Mouse (Mus musculus) erythroblast, embryonic 14.5 days (primary cell): Measurements from ENCODE around the gene Kcnab2. TPM values are rescaled to one million over a fixed set of nuclear protein-coding genes. Genes with fewer than 3 reads are reported as not detected.

Source experiments
- H3K27me3 ChIP-seq: 2 replicates; pipeline ENCODE4 v1.6.1; 2012; ENCODE audit warnings: inconsistent platforms; ENCODE audit not compliant: control insufficient read depth
- H3K36me3 ChIP-seq: 2 replicates; pipeline ENCODE4 v1.6.1; 2012; ENCODE audit warnings: mild to moderate bottlenecking, inconsistent platforms; ENCODE audit not compliant: control insufficient read depth
- H3K4me1 ChIP-seq: 2 replicates; pipeline ENCODE4 v1.6.1; 2012; ENCODE audit warnings: inconsistent platforms; ENCODE audit not compliant: control insufficient read depth
- H3K4me3 ChIP-seq: replicated peaks from 2 replicates; pipeline ENCODE3; 2012; ENCODE audit warnings: moderate library complexity, mild to moderate bottlenecking, inconsistent platforms
- H3K9me3 ChIP-seq: 2 replicates; pipeline ENCODE4 v1.6.1; 2012; ENCODE audit warnings: low read length, inconsistent platforms, mixed read lengths; ENCODE audit not compliant: control insufficient read depth
- GATA1 ChIP-seq: IDR thresholded peaks from 2 replicates; pipeline ENCODE4 v1.6.1; 2012; ENCODE audit warnings: low read length, inconsistent platforms, mixed read lengths
- TAL1 ChIP-seq: IDR thresholded peaks from 3 replicates; pipeline ENCODE4 v1.6.1; 2012; ENCODE audit warnings: low read length, inconsistent platforms, mixed read lengths
- polyA plus RNA-seq: library from polyadenylated mRNA; stranded (reverse); fragments of >175 nt; gene quantifications from 2 replicates; pipeline ENCODE4 v1.2.3, GENCODE M21; 2012

Kcnab2 gene
- polyA plus RNA-seq, 1 experiment = 0.19 TPM

- H3K36me3 ChIP-seq = no peaks in the 10 kb centered on the region
Observed at GRCm38 (mm10) chr4:152480426-152480825, 2.8 kb upstream of the Kcnab2 start.

DNA sequence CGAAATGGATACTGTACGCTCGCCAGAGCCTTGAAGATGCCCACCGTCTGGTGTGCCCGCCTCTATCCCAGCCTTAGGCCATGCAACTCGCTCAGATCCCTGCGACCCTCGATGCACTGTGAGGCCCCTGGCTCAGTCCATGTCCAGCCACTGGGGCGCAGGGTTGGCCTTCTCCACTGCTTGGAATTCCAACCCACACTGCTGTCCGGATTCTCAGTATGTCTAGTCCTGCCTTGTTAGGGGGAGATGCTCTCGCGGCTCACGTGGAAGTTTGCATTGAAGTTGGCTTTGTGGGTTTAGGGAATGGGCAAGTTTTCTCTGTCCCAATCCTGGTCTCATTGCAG lies 525 bp upstream of the Kcnab2 start:
- Histone ChIP-seq H3K4me1 (peaks cover 11% of the 10 kb centered on the region), H3K27me3 (peaks cover 40% of the 10 kb centered on the region), H3K36me3 (no peaks in the 10 kb centered on the region), H3K4me3 (peak overlapping the region; percentile 63), H3K9me3 (no peaks in the 10 kb centered on the region; the same call in 1 of the 2 replicates)
- TF ChIP-seq TAL1 = no peak
- TF ChIP-seq GATA1 = no peak

More at GRCm38 (mm10) chr4:152480426-152480825, 2.8 kb upstream of the Kcnab2 start:
- Histone ChIP-seq H3K4me3 (no peak overlapping the region), H3K4me1 (peaks cover 11% of the 10 kb centered on the region), H3K9me3 (no peaks in the 10 kb centered on the region; the same call in 1 of the 2 replicates), H3K27me3 (peaks cover 37% of the 10 kb centered on the region)
- TF ChIP-seq TAL1 (no peak), GATA1 (no peak)

DNA sequence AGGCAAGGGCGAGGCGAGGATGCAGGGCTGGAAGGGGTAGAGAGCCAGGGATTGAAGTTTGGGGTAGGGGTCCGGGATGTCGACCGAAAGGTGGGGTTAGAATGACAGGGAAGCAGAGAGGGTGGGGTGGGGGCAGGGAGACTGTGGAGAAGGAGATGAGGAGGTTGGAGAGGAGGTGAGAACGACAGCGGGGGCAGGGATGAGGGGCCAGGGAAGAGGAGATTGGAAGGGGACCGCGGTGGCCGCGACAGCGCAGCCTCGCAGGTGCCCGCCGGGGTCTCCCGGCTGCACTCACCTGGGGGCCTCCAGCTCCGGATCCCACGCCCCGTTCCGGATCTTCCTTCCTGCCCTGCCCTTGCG lies 585 bp downstream of the Kcnab2 start:
- Histone ChIP-seq H3K27me3 (peaks cover 40% of the 10 kb centered on the region), H3K9me3 (peaks cover 7% of the 10 kb centered on the region), H3K36me3 (no peaks in the 10 kb centered on the region), H3K4me1 (peaks cover 11% of the 10 kb centered on the region), H3K4me3 (peak overlapping the region; percentile 63)
- TF ChIP-seq GATA1 (no peak), TAL1 (no peak)

GRCm38 (mm10) chr4:152476427-152477023 lies 1.1 kb downstream of the Kcnab2 start, which contains the start of gene Nphp4:
Nphp4 (plus strand) TSS chr4:152476706.
- TF ChIP-seq TAL1 (no peak), GATA1 (no peak)
- Histone ChIP-seq H3K4me1 (peaks cover 11% of the 10 kb centered on the region), H3K27me3 (peaks cover 40% of the 10 kb centered on the region), H3K9me3 (peaks cover 11% of the 10 kb centered on the region), H3K36me3 (no peaks in the 10 kb centered on the region), H3K4me3 (peak within 1 kb of the TSS; percentile 63)

- Histone ChIP-seq H3K27me3 (peaks cover 40% of the 10 kb centered on the region), H3K4me3 (no peak overlapping the region), H3K9me3 (peaks cover 17% of the 10 kb centered on the region), H3K4me1 (peaks cover 11% of the 10 kb centered on the region), H3K36me3 (no peaks in the 10 kb centered on the region)
- TF ChIP-seq GATA1 (no peak), TAL1 (no peak)
Observed at GRCm38 (mm10) chr4:152475941-152476340, 1.7 kb downstream of the Kcnab2 start.

GRCm38 (mm10) chr4:152467951-152468350 lies 9.7 kb downstream of the Kcnab2 start:
- Histone ChIP-seq H3K4me1 (no peaks in the 10 kb centered on the region), H3K36me3 (no peaks in the 10 kb centered on the region), H3K9me3 (peaks cover 21% of the 10 kb centered on the region), H3K27me3 (no peaks in the 10 kb centered on the region), H3K4me3 (no peak overlapping the region)
- TF ChIP-seq GATA1 = no peak
- TF ChIP-seq TAL1 = no peak

GRCm38 (mm10) chr4:152466601-152467000 lies 11.1 kb downstream of the Kcnab2 start:
- H3K4me1 ChIP-seq = no peaks in the 10 kb centered on the region
- H3K9me3 ChIP-seq = peaks cover 10% of the 10 kb centered on the region
- no peak overlapping the region for H3K4me3 ChIP-seq
- H3K27me3 ChIP-seq = no peaks in the 10 kb centered on the region
- TF ChIP-seq GATA1 = no peak
- TF ChIP-seq TAL1 = no peak
- H3K36me3 ChIP-seq = no peaks in the 10 kb centered on the region

DNA sequence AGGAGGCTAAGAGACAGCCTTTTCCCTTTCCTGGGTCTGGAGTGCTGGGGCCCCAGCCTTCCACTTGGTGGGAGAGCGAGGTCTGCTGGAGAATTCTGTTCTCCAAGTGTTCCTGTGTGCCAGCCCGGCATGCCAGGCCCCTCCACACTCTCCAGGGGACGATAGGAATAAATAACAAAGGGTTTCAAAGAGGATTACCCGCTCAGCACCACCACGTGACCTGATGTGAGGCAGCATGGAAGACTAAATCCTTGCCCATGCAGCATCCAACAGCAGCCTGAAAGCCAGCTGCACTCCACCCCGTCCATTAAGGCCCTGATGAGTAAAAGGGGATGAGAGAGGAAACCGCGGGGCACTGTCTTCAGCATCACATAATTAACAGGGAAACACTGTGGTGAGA lies 12.6 kb downstream of the Kcnab2 start:
- Histone ChIP-seq H3K9me3 (no peaks in the 10 kb centered on the region), H3K27me3 (no peaks in the 10 kb centered on the region), H3K4me1 (no peaks in the 10 kb centered on the region), H3K36me3 (no peaks in the 10 kb centered on the region), H3K4me3 (no peak overlapping the region)
- no peak for TF ChIP-seq TAL1
- no peak for TF ChIP-seq GATA1

DNA sequence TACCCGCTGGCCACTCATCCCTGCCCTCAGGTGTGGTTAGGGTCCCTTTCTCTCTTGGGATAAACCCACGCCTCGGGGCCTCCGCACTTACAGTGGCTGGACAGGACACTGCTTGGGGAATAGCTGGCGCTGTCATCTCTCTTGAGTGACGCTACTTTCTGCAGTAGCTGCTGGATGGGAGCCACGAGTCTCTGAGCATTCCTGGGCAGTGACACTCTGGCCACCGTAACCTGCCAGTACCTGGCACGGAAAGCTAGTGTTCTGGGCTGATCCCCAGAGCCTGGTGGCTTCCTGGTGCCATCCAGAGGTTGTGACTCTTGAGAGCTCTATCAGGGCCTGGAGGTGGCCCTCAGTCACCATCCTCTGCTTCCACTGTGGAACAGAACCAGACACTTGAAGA lies 14.5 kb downstream of the Kcnab2 start:
- H3K4me1 ChIP-seq = no peaks in the 10 kb centered on the region

DNA sequence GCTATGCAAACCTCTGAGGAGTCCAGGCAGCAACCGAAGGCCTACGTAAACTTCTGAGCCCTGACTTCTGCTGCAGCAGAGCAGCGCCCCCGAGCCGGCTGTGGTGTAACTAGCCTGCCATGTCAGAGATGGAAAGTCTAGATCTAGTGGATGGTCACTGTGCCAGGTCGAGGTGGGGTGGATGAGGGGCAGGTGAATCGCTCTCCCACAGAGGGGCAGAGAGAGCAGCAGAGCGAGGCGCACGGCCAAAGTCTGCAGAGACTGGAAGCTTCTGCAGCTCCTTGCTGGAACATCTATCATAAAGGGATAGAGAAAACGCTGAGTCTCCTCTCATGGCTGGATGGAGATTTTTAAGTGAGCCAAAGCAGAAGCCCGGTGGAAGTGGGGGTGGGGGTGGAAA lies 15.2 kb downstream of the Kcnab2 start:
- TF ChIP-seq GATA1 = no peak
- no peak for TF ChIP-seq TAL1
- Histone ChIP-seq H3K4me1 (no peaks in the 10 kb centered on the region), H3K9me3 (peaks cover 5% of the 10 kb centered on the region; the same call in 1 of the 2 replicates), H3K36me3 (no peaks in the 10 kb centered on the region), H3K27me3 (no peaks in the 10 kb centered on the region), H3K4me3 (no peak overlapping the region)

More for the DNA sequence above, 14.5 kb downstream of the Kcnab2 start:
- Histone ChIP-seq H3K9me3 (peaks cover 2% of the 10 kb centered on the region; the same call in 1 of the 2 replicates), H3K27me3 (no peaks in the 10 kb centered on the region), H3K4me3 (no peak overlapping the region), H3K36me3 (no peaks in the 10 kb centered on the region)
- no peak for TF ChIP-seq TAL1
- TF ChIP-seq GATA1 = no peak
